Mouse (Mus musculus) myocyte (in vitro differentiated cells): ENCODE measurements around the gene Clns1a.

ENCODE experiments used
- E2F4 ChIP-seq: IDR thresholded peaks from one replicate; pipeline ENCODE4 v1.6.1; 2011; ENCODE audit warnings: mild to moderate bottlenecking, control low read depth, moderate library complexity; ENCODE audit not compliant: insufficient read depth
- MYOG ChIP-seq, 3 experiments: IDR thresholded peaks; one replicate each; pipeline ENCODE4 v1.6.1; 2011; ENCODE audit warnings: control low read depth in 2 of 3, low read depth in 2 of 3, mild to moderate bottlenecking in 2 of 3; ENCODE audit not compliant: insufficient read length in 2 of 3, control insufficient read depth in 1 of 3, insufficient read depth in 1 of 3
- POLR2A ChIP-seq: IDR thresholded peaks from one replicate; pipeline ENCODE4 v1.6.1; 2011; ENCODE audit warnings: low read depth, mild to moderate bottlenecking, control low read depth, moderate library complexity; ENCODE audit not compliant: insufficient read length
- POLR2AphosphoS2 ChIP-seq: IDR thresholded peaks from one replicate; pipeline ENCODE4 v1.6.1; 2011; ENCODE audit warnings: low read depth, control low read depth; ENCODE audit not compliant: insufficient read length
- REST ChIP-seq: IDR thresholded peaks from one replicate; pipeline ENCODE4 v1.6.1; 2011; ENCODE audit warnings: mild to moderate bottlenecking, control low read depth, moderate library complexity; ENCODE audit not compliant: insufficient read depth, insufficient read length
- TCF3 ChIP-seq: IDR thresholded peaks from one replicate; pipeline ENCODE4 v1.6.1; 2011; ENCODE audit warnings: low read depth, control low read depth; ENCODE audit not compliant: insufficient read length
- USF1 ChIP-seq: IDR thresholded peaks from one replicate; pipeline ENCODE4 v1.6.1; 2011; ENCODE audit warnings: low read depth, mild to moderate bottlenecking, control low read depth, moderate library complexity

GRCm38 (mm10) chr7:97735886-97736420 is 39.5 kb downstream of the Clns1a start:
- TF ChIP-seq REST (no peak), POLR2AphosphoS2 (no peak), POLR2A (no peak), MYOG (IDR thresholded peaks at IDR 0.05; ENCODE audit: control insufficient read depth in 1 of 3, insufficient read depth in 1 of 3, insufficient read length in 2 of 3, low read depth in 2 of 3) (no peak), USF1 (no peak), TCF3 (no peak), E2F4 (no peak)
